Mouse (Mus musculus) retina, embryonic 14.5 days (tissue): Measurements from ENCODE around the gene Rap2a.

ENCODE experiments used
- DNase-seq: peaks from one replicate; pipeline ENCODE4 v3.0.0-alpha.2; 2015; ENCODE audit warnings: low spot score

The Rap2a gene

DNA sequence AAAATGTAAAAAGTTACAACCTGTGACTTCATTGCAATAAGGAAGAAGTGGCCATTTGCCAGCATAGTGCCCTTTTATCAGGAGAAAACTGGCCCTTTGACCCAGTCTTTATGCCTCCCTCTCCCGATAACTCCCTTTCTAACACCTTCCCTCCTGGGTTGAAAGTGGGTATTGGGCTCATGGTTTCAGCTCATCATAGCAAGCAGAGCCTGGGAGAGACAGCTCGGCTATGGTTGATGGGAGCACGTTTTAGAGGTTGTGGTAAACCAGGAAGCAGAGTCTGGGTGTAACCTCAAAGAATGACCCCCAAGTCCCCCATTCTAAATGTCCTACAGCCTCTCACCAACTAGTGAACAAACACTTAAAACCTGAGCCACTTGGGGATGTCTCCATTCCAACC, 64.7 kb downstream of the Rap2a start:
- no peak for DNase-seq

DNA sequence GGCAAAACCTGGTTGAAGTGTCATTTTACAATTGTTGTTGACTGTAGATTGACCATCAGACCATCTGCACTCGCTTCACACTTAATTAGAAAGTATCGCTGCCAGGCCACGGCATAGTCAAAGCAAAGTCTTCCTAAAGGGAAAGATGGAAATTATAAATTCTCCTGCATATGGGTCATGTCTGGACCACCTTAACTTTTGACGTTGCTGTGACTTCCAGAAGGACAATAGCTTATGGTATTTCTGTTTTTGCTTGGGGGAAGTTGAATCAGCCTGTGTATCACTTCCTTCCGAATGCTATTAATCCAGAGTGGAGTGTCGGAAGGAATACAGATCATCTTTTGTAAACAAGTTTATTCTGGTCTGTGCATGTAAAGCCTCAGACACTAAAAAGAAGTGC, 65.6 kb downstream of the Rap2a start:
- DNase-seq: no peak

GRCm38 (mm10) chr14:120544495-120544894, 66.3 kb downstream of the Rap2a start:
- DNase-seq: no peak

- DNase-seq: no peak
Measured at GRCm38 (mm10) chr14:120544946-120545345, 66.7 kb downstream of the Rap2a start.
